Mouse (Mus musculus) thymus, postnatal 14 days (tissue): ENCODE data around the gene Tmem184b.

Experiments used
- DNase-seq: peaks from one replicate; pipeline ENCODE4 v3.0.0; 2021

The Tmem184b gene

GRCm38 (mm10) chr15:79364120-79364519 is 39.2 kb downstream of the Tmem184b start:
- DNase-seq = no peak

- no peak for DNase-seq
These were observed 42.3 kb downstream of the Tmem184b start for GRCm38 (mm10) chr15:79361023-79361422.

GRCm38 (mm10) chr15:79360371-79360770 is 43.0 kb downstream of the Tmem184b start:
- DNase-seq = no peak

- no peak for DNase-seq
These were observed 43.4 kb downstream of the Tmem184b start for GRCm38 (mm10) chr15:79359954-79360353.

DNA sequence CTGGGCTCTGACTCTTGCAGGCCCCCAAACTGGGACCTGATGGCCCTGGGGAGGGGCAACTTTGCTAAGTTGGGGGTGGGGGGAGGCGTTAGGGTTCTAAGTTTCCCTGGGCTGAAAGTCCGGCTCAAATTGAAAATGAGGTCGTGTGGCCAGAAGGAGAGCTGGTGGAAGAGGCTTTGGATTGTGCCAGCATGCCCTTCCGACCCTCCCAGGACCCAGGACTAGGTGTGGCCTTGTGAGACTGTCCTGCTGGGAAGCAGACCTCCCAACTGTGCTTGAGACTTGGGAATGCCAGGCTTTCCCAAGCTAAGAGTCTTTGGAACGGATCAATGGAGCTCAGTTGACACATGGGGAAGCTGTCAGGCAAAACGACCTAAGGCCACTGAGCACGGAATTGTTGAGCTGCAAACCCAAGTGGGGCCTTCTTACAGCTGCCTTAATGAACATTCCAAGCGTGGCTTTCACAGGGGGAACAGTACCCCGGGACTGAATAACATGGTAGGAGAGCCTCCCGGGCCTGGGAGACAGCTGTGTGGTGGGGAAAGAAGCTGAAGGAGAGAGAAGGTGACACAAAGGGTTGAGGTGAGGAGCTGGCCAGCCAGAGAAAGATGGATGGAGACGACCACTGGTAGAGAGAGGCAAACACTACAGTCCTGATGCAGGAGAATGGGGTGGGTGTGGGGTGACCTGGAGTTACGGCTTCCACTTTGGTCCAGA is 45.2 kb downstream of the Tmem184b start:
- DNase-seq = no peak

GRCm38 (mm10) chr15:79357036-79357911 is 46.1 kb downstream of the Tmem184b start:
- peak; percentile 85 for DNase-seq

- DNase-seq = no peak
These were observed 46.9 kb downstream of the Tmem184b start for GRCm38 (mm10) chr15:79356481-79356880.

DNA sequence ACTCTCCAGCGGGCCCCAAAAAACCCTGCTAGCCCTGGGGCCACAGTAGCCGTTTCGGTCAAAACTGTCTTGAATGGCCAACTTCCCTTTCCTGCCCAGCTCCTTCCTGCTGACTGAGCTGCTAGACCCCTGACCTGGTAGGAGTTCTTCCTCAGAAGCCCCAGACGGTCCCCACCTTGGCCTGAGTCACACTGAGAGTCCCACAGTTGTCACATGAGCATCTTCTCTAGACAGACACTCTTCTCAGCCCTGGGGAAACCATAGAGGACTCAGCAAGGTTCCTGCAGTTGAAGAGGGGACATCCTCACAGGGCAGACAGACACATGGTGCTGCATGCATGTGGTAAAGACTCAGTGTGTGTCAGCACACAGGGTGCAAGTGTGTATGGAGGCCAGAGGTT is 48.8 kb downstream of the Tmem184b start:
- DNase-seq = no peak

DNA sequence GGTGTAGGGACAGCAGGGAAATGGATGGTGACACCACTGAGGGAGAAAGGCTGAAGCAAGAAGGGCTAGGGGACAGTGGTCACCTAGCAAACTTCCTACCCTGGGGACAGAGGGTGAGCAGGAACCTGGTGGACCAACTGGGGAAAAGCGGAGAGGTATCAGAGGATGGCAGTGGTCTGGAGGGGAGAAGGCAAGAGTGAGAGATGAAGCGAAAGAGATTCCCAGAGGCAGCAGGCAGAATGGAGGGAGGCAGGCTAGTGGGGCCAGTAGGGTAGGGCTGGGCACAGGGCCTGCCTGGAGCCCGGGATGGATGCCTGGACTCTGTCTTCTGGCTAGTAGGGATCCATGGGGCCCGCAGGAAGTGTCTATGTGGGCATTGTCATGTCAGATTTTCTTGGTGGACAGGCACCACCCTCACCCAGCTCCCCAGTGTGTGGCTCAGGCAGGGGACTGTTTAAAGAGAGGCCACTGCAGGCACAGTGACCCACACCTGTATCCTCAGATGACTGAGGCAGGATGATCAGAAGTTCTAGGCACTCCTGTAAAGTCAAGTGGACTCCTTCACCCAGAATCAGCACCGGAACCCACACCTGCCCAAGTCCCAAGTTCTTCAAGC is 49.6 kb downstream of the Tmem184b start:
- DNase-seq = no peak

DNA sequence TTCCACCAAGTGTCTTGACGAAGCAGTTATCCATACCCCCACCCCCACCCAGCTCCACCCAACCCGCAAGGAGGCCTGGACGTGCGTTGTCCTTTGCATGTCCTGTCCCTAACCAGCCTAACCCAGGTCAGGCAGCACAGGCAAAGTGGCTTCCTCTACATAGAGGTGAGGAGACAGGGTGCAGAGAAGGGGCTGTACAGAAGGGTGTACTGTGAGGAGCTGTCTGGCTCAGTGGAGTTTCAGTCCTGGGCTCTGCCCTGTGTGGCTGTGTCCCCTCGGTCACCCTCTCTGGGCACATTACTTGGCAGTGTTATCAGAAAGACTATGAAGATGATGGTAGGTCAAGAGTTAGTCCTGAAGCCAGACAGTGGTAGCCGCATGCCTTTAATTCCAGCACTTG is 50.9 kb downstream of the Tmem184b start:
- DNase-seq = no peak

DNA sequence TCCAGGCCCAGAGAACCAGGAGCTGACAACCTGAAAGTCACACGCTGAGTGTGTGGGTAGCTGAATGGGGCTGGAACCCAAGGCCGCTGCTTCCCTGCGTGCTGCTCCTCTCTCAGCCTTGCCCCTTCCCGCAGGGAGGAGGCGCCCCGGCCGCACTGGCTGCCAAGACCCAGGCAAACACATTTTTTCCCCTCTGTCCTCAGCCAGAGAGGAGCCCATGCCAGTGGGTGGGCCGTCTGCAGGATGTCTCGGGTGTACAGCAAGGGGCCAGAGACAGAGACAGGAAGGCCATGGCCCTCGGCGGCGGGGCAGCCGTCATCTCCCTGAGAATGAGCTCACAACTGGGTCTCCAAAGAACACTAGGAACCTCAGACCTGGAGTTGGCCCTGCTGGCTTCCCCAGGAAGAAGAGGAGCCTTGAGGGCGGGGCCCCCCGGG is 52.0 kb downstream of the Tmem184b start:
- no peak for DNase-seq

GRCm38 (mm10) chr15:79350866-79351265 is 52.5 kb downstream of the Tmem184b start:
- DNase-seq = no peak

- no peak for DNase-seq
These were observed 54.7 kb downstream of the Tmem184b start for GRCm38 (mm10) chr15:79348651-79349050.

- peak; percentile 84 for DNase-seq
These were observed 55.4 kb downstream of the Tmem184b start for GRCm38 (mm10) chr15:79347845-79348506.

GRCm38 (mm10) chr15:79347165-79347844 is 56.1 kb downstream of the Tmem184b start:
- DNase-seq = peak; percentile 98

DNA sequence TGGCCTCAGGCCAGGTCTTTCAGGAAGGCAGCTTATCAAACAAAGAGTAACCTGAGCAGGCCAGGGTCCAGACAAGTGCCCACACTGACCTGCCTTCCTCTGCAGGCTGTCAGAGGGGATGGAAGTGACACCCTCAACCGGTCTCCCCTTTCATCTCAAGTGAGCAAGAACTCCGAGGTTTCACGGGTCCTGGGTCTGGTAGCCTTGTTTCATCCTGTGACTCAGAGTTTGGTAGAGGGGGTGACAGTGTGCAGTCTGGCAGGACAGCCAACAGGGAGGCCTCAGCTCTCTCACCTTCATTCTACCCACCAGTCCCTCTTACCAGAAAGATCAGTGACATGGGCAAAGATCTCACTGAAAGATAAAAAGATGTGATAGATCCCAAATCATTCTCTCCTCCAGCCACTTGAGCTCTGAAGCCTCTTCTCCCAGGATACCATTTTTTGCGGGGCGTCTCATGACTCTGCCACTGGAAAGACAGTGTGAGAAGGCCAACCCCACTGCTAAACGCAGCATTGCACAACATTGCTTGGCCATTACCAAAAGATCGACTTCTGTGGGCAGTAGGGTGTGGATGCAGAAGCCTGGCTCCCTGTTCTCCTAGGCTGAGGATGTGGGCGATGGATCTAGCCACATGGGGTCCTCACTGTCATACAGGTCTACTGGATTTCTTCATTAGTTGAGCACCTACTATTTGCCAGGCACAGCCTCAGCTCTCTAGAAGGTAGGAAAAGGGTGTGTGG is 57.1 kb downstream of the Tmem184b start, which contains the start of gene Maff:
Maff (plus strand) TSS at position 571 of the 743 bp plus-strand sequence.
- no peak for DNase-seq

DNA sequence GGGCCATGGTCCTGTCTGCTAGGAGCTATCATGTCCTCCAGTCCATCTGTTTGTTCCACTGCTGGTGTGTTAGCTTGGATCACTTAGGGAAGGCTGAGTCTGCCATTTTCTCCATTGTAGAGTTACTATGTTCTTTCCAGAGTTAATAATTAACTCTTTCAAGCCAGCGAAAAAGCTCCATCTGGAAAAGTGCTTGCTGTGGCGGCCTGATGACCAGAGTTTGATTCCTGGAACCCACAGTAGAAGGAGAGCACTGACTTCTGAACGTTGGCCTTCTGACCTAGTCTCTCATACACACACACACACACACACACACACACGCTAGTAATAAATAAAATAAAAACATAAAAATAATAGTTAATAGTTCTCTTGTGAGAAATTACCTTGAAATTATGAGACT is 58.7 kb downstream of the Tmem184b start:
- DNase-seq = no peak

- no peak for DNase-seq
These were observed 60.6 kb downstream of the Tmem184b start for GRCm38 (mm10) chr15:79342641-79343337.

GRCm38 (mm10) chr15:79338978-79339377 is 64.4 kb downstream of the Tmem184b start:
- DNase-seq = no peak

DNA sequence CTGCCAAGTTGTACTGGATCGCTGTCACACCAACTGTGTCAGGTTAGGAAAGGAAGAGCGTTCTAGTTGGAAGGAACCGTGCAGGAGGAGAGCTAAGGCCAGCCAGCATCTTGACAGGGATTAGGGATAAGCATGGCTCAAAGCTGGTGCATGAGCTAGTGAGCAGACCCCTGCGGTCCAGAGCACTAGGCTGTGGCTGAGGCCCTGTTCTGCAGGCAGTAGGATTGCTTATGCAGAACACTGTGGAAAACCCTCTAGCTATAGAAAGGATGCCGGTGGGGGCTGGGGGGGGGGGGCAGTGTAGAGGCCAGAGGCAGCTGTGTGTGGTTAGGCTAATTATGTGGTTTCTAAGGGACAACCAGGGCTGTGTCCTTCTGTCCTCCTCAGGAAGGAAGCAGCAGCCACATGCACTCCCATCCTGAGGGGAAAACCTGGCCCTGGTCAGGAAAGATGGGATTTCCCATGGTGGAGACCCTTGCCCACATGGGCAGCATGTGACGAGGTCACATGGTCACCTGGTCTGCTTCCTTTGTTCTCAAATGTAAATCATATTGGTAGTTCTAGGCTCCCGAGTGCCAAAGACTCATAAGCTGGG is 68.2 kb downstream of the Tmem184b start:
- DNase-seq = no peak

GRCm38 (mm10) chr15:79333409-79333808 is 70.0 kb downstream of the Tmem184b start:
- no peak for DNase-seq
